Mouse (Mus musculus) MEL (cell line): Measurements from ENCODE around the gene Adamts10. TPM values are rescaled to one million over a fixed set of nuclear protein-coding genes. Genes with fewer than 3 reads are reported as not detected.

Experiments
- polyA plus RNA-seq, 2 experiments: library from polyadenylated mRNA; stranded (reverse) in 1 of 2; unstranded in 1 of 2; fragments of >175 nt in 1 of 2; fragments of >200 nt in 1 of 2; gene quantifications; 2 replicates each; pipeline versions ENCODE4 v1.2.1 to v1.2.4; 2012; ENCODE audit warnings: low replicate concordance in 2 of 2, low read depth in 1 of 2; ENCODE audit not compliant: insufficient read length in 2 of 2, insufficient read depth in 1 of 2, missing spikeins in 1 of 2
- total RNA-seq: library from RNA; depleted of rRNA; stranded (reverse); fragments of 300-350 nt; gene quantifications from 2 replicates; pipeline ENCODE4 v1.2.3, GENCODE M21; 2012; rRNA removed

The Adamts10 gene
- total and polyA plus RNA-seq, 3 experiments: 11.3 to 21.0 TPM; not detected in 1

Other genes starting within 250 kb of the Adamts10 start
- 6.7 and 7.7 TPM in 2 replicates for gene Zfp955b, start 234.7 kb upstream of the Adamts10 start, total RNA-seq
- 10 to 100 TPM in 1 of 2 experiments, not detected in 1; 12.2 TPM for gene Zfp955b, start 234.7 kb upstream of the Adamts10 start, polyA plus RNA-seq
- gene Zfp81, start 165.3 kb upstream of the Adamts10 start, total RNA-seq: 7.6 and 8.4 TPM in 2 replicates
- gene Zfp81, start 165.3 kb upstream of the Adamts10 start, polyA plus RNA-seq: 1 to 10 TPM in 1 of 2 experiments, not detected in 1; 5.2 TPM
- 6.1 and 8.3 TPM in 2 replicates for gene Zfp101, start 129.6 kb upstream of the Adamts10 start, total RNA-seq
- gene Zfp101, start 129.6 kb upstream of the Adamts10 start, polyA plus RNA-seq: 1 to 10 TPM in 1 of 2 experiments, not detected in 1; 7.6 TPM
- not detected in 2 replicates for gene Actl9, start 91.3 kb upstream of the Adamts10 start, total RNA-seq
- gene Actl9, start 91.3 kb upstream of the Adamts10 start, polyA plus RNA-seq: not detected
- gene Myo1f, start 31.5 kb downstream of the Adamts10 start, total RNA-seq: 0.08 and 0.13 TPM in 2 replicates
- under 1 TPM in 1 of 2 experiments, not detected in 1; 0.40 TPM for gene Myo1f, start 31.5 kb downstream of the Adamts10 start, polyA plus RNA-seq
- 8.1 and 8.6 TPM in 2 replicates for gene Zfp414, start 104.9 kb downstream of the Adamts10 start, total RNA-seq
- 10 to 100 TPM in 1 of 2 experiments, not detected in 1; 52.2 TPM for gene Zfp414, start 104.9 kb downstream of the Adamts10 start, polyA plus RNA-seq
- gene Pram1, start 113.9 kb downstream of the Adamts10 start, total RNA-seq: 0.12 TPM in 1 of 2 replicates, not detected in the other
- gene Pram1, start 113.9 kb downstream of the Adamts10 start, polyA plus RNA-seq: 1 to 10 TPM in 1 of 2 experiments, not detected in 1; 1.6 TPM
- 203 and 224 TPM in 2 replicates for gene Hnrnpm, start 162.7 kb downstream of the Adamts10 start, total RNA-seq
- gene Hnrnpm, start 162.7 kb downstream of the Adamts10 start, polyA plus RNA-seq: 100 to 1,000 TPM; 420 to 473 TPM
- gene March2, start 194.5 kb downstream of the Adamts10 start, total RNA-seq: 7.2 and 10.9 TPM in 2 replicates
- 10 to 100 TPM in 1 of 2 experiments, not detected in 1; 18.8 TPM for gene March2, start 194.5 kb downstream of the Adamts10 start, polyA plus RNA-seq
- 24.0 and 26.3 TPM in 2 replicates for gene Rab11b, start 236.3 kb downstream of the Adamts10 start, total RNA-seq
- 100 to 1,000 TPM in 1 of 2 experiments, not detected in 1; 105 TPM for gene Rab11b, start 236.3 kb downstream of the Adamts10 start, polyA plus RNA-seq